Mouse (Mus musculus) small intestine, adult 2 months (tissue): Measurements from ENCODE around the gene Clmn.

Source experiments
- CTCF ChIP-seq: fragments of 200-500 bp; IDR thresholded peaks from 2 replicates; pipeline ENCODE4 v1.5.1; 2012; ENCODE audit warnings: low read depth, mild to moderate bottlenecking, control low read depth, inconsistent platforms, low read length, moderate library complexity, mixed read lengths; ENCODE audit not compliant: insufficient replicate concordance, insufficient read length; ENCODE audit errors: extremely low read depth
- POLR2A ChIP-seq: fragments of 200-500 bp; IDR thresholded peaks from 2 replicates; pipeline ENCODE4 v1.6.1; 2012; ENCODE audit warnings: low read depth, mild to moderate bottlenecking, control low read depth, inconsistent platforms, low read length, moderate library complexity

DNA sequence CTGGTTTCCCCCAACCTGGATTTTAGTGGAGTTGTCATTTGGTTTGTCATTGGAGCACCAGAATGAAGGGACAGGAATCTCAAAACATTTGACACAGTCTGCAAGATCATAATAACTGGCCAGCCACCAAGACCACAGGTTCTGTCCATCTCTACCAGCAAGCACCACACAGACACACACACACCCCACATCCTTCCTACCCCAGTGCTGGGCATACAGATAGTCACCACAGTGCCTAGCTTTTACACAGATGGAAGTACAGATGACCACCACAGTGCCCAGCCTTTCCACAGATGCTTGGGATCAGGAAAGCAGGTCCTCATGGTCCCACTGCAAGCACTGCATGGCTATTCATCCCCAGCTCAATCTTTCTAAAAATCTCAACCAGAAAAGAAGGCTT lies 131.7 kb downstream of the Clmn start:
- TF ChIP-seq POLR2A (no peak), CTCF (no peak)
